Mouse (Mus musculus): Measurements from ENCODE around the gene Pik3ca. TPM values are rescaled to one million over a fixed set of nuclear protein-coding genes. Genes with fewer than 3 reads are reported as not detected.
A peak's percentile ranks its signal among the peaks of the same experiment; 100 is the strongest.

Gene Pik3ca
- polyA plus RNA-seq, 1 experiment = 8.6 TPM

DNA sequence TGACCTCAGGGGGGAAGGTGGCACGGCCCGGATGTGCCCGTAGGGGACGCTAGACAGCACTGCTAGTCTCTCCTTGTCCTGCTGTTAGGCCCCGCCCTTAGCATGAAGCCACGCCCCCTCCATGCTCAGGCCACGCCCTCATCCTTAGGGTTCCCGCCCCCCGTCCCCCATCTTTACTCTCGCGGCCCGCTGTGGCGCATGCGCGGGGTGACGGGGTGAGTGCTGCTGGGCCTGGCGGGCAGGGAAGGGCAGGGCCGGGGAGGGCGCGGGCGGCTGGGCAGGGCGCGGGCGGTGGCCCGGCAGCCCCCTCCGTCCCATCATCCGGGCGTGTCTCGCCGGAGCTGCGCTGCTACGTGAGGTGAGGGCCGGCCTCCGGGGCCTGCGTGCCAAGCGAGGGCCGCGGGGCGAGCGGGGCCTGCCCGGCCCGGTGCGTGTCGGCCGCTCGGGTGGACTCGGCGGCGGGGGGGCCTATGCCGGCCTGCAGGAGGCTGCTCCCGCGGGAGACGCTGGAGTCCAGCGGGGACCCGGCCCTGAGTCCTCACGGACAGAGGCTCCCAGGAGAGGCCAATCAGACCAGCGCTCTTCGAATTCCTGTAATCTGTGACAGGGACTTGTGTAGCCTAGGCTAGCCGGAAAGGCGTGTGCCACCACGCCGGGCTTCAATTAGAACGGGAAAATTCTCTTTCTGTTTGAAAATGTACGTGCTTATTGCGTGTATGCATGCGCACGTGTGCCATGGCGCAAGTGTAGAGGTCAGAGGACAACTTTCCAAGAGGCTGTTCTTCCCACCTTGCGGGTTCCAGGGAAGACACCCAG, 113.1 kb downstream of the Pik3ca start:
- Histone ChIP-seq H3ac (ENCODE audit: control insufficient read depth, insufficient read length, low read depth) (peak overlapping the region; percentile 72), H3K27me3 (ENCODE audit: control insufficient read depth, insufficient read depth, insufficient read length) (no peaks in the 10 kb centered on the region), H3K79me2 (ENCODE audit: control insufficient read depth, insufficient read depth) (peaks cover 45% of the 10 kb centered on the region), H3K36me3 (ENCODE audit: control insufficient read depth, insufficient read depth) (peaks cover 19% of the 10 kb centered on the region), H3K79me3 (ENCODE audit: low read depth) (peaks cover 32% of the 10 kb centered on the region), H3K4me3 (ENCODE audit: insufficient read depth, poor library complexity, severe bottlenecking) (peak overlapping the region; percentile 63)
- TF ChIP-seq MYOG (IDR thresholded peaks at IDR 0.05; ENCODE audit: control insufficient read depth, extremely low read depth, insufficient read length) = no peak
- peak; percentile 14 for TF ChIP-seq MAX (IDR thresholded peaks at IDR 0.05)
- no peak for TF ChIP-seq FOSL1 (IDR thresholded peaks at IDR 0.05; ENCODE audit: insufficient read depth, low read length, poor library complexity, severe bottlenecking)
- TF ChIP-seq USF1 (IDR thresholded peaks at IDR 0.05; ENCODE audit: low read depth) = peak; percentile 14
- no peak for TF ChIP-seq MYOD1 (IDR thresholded peaks at IDR 0.05; ENCODE audit: control insufficient read depth, insufficient read length, low read depth)
- TF ChIP-seq CTCF (IDR thresholded peaks at IDR 0.05; ENCODE audit: control insufficient read depth, insufficient read depth, insufficient read length) = peak; percentile 88
- TF ChIP-seq CEBPB (IDR thresholded peaks at IDR 0.05; ENCODE audit: low read depth) = peak; percentile 17

GRCm38 (mm10) chr3:32511191-32511550, 113.7 kb downstream of the Pik3ca start:
- Histone ChIP-seq H3ac (ENCODE audit: control insufficient read depth, insufficient read length, low read depth) (peak overlapping the region; percentile 72), H3K79me2 (ENCODE audit: control insufficient read depth, insufficient read depth) (peaks cover 45% of the 10 kb centered on the region), H3K27me3 (ENCODE audit: control insufficient read depth, insufficient read depth, insufficient read length) (no peaks in the 10 kb centered on the region), H3K36me3 (ENCODE audit: control insufficient read depth, insufficient read depth) (peaks cover 24% of the 10 kb centered on the region), H3K4me3 (ENCODE audit: insufficient read depth, poor library complexity, severe bottlenecking) (peak overlapping the region; percentile 63), H3K79me3 (ENCODE audit: low read depth) (peaks cover 32% of the 10 kb centered on the region)
- TF ChIP-seq CEBPB (IDR thresholded peaks at IDR 0.05; ENCODE audit: low read depth) (no peak), MYOG (IDR thresholded peaks at IDR 0.05; ENCODE audit: control insufficient read depth, extremely low read depth, insufficient read length) (no peak), CTCF (IDR thresholded peaks at IDR 0.05; ENCODE audit: control insufficient read depth, insufficient read depth, insufficient read length) (no peak), USF1 (IDR thresholded peaks at IDR 0.05; ENCODE audit: low read depth) (no peak), MYOD1 (IDR thresholded peaks at IDR 0.05; ENCODE audit: control insufficient read depth, insufficient read length, low read depth) (no peak), MAX (IDR thresholded peaks at IDR 0.05) (no peak), FOSL1 (IDR thresholded peaks at IDR 0.05; ENCODE audit: insufficient read depth, low read length, poor library complexity, severe bottlenecking) (no peak)

DNA sequence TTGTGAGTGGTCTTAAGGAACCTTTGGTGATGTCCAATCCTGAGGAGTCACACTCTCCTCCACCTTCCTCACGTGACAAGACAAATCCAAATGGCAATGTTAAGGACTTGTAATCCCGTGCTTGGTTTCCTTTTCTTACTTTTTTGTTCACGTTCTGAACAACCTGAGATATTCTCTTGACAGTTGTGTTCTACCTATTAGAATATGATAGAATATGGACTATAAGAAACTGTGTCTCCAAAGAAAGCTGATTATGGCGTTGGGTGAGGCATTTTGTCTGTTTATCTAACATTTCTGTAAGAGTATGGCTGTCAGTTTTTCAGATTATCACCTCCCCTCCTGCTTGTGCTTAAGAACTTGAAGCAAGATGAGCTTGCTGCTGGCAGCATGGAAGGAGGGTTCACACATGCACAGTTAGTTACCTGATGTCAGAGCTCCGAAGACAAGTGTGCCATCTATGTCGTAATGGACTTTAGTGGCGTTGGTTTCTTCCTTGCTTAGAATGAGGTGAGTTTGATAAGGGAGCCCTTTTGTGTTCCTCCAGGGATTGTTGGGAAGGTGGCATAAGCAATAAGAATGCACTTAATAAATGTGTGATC, 115.3 kb downstream of the Pik3ca start:
- TF ChIP-seq FOSL1 (IDR thresholded peaks at IDR 0.05; ENCODE audit: insufficient read depth, low read length, poor library complexity, severe bottlenecking) (no peak), MYOG (IDR thresholded peaks at IDR 0.05; ENCODE audit: control insufficient read depth, extremely low read depth, insufficient read length) (no peak), MAX (IDR thresholded peaks at IDR 0.05) (no peak), CEBPB (IDR thresholded peaks at IDR 0.05; ENCODE audit: low read depth) (no peak), CTCF (IDR thresholded peaks at IDR 0.05; ENCODE audit: control insufficient read depth, insufficient read depth, insufficient read length) (no peak)
- H3K79me2 ChIP-seq (ENCODE audit: control insufficient read depth, insufficient read depth) = peaks cover 45% of the 10 kb centered on the region
- peaks cover 32% of the 10 kb centered on the region for H3K79me3 ChIP-seq (ENCODE audit: low read depth)

DNA sequence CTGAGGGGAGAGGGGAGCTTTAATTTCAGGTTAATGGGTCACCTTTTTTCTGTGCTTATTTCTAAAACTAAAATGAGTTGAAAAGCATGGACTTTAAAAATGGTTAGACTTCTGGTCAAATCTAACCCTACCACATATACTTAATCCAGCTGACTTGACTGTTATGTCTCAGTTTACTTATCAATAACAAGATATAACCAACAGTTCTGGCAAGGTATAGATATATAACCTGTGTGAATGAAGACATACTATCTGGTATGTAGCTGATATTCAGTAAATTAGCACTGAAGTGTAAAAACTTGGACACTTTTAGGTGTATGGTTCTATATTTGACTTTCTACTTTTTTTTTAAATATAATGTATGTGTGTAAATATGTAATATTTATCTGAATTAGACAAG, 116.1 kb downstream of the Pik3ca start:
- no peak overlapping the region for H3K4me3 ChIP-seq (ENCODE audit: insufficient read depth, poor library complexity, severe bottlenecking)
- no peak for TF ChIP-seq MYOG (IDR thresholded peaks at IDR 0.05; ENCODE audit: control insufficient read depth, extremely low read depth, insufficient read length)
- TF ChIP-seq MYOD1 (IDR thresholded peaks at IDR 0.05; ENCODE audit: control insufficient read depth, insufficient read length, low read depth) = no peak
- no peak for TF ChIP-seq CTCF (IDR thresholded peaks at IDR 0.05; ENCODE audit: control insufficient read depth, insufficient read depth, insufficient read length)
- no peak for TF ChIP-seq MAX (IDR thresholded peaks at IDR 0.05)
- no peak for TF ChIP-seq CEBPB (IDR thresholded peaks at IDR 0.05; ENCODE audit: low read depth)
- TF ChIP-seq USF1 (IDR thresholded peaks at IDR 0.05; ENCODE audit: low read depth) = no peak
- TF ChIP-seq FOSL1 (IDR thresholded peaks at IDR 0.05; ENCODE audit: insufficient read depth, low read length, poor library complexity, severe bottlenecking) = no peak
- peaks cover 45% of the 10 kb centered on the region for H3K79me2 ChIP-seq (ENCODE audit: control insufficient read depth, insufficient read depth)
- H3ac ChIP-seq (ENCODE audit: control insufficient read depth, insufficient read length, low read depth) = no peak overlapping the region
- peaks cover 32% of the 10 kb centered on the region for H3K79me3 ChIP-seq (ENCODE audit: low read depth)
- H3K36me3 ChIP-seq (ENCODE audit: control insufficient read depth, insufficient read depth) = peaks cover 47% of the 10 kb centered on the region
- no peaks in the 10 kb centered on the region for H3K27me3 ChIP-seq (ENCODE audit: control insufficient read depth, insufficient read depth, insufficient read length)

More for the DNA sequence above, 115.3 kb downstream of the Pik3ca start:
- no peak overlapping the region for H3K4me3 ChIP-seq (ENCODE audit: insufficient read depth, poor library complexity, severe bottlenecking)
- no peaks in the 10 kb centered on the region for H3K27me3 ChIP-seq (ENCODE audit: control insufficient read depth, insufficient read depth, insufficient read length)
- H3ac ChIP-seq (ENCODE audit: control insufficient read depth, insufficient read length, low read depth) = no peak overlapping the region
- peaks cover 41% of the 10 kb centered on the region for H3K36me3 ChIP-seq (ENCODE audit: control insufficient read depth, insufficient read depth)

Other genes starting within 250 kb of the Pik3ca start
- gene Zmat3, start 31.7 kb upstream of the Pik3ca start, polyA plus RNA-seq (2012; fragmentation: generic; extraction: Trizol) = 14.7 TPM
- not detected for gene Kcnmb3, start 94.6 kb downstream of the Pik3ca start, polyA plus RNA-seq (2012; fragmentation: generic; extraction: Trizol)
- 15.3 TPM for gene Zfp639, start 112.6 kb downstream of the Pik3ca start, polyA plus RNA-seq (2012; fragmentation: generic; extraction: Trizol)
- gene Mfn1, start 131.8 kb downstream of the Pik3ca start, polyA plus RNA-seq (2012; fragmentation: generic; extraction: Trizol) = 10.1 TPM
- 59.0 TPM for gene Gnb4, start 218.9 kb downstream of the Pik3ca start, polyA plus RNA-seq (2012; fragmentation: generic; extraction: Trizol)